Mouse (Mus musculus) embryonic facial prominence, embryonic 11.5 days (tissue): ENCODE results near the gene Gm20422. TPM values are rescaled to one million over a fixed set of nuclear protein-coding genes. Genes with fewer than 3 reads are reported as not detected.
A peak's percentile ranks its signal among the peaks of the same experiment; 100 is the strongest.
"Not testable (repeated sequence)": the region's sequence is repeated elsewhere in the genome, so short reads cannot be mapped to it uniquely, and the experiment has no call there.

Experiments used
- ATAC-seq: fragments of 200-750 bp; cut with Nextera tagmentation; replicated peaks from 2 replicates; pipeline ENCODE4 v1.8.0; 2017; ENCODE audit warnings: low read depth; ENCODE audit not compliant: insufficient number of reproducible peaks, low FRiP score, low TSS enrichment
- DNase-seq: peaks from one replicate; pipeline ENCODE4 v3.0.0-alpha.2; 2015; ENCODE audit warnings: low spot score
- H3K27ac ChIP-seq: fragments of 300-500 bp; sonication (generic); replicated peaks from 2 replicates; pipeline ENCODE4 v1.5.1; 2014; ENCODE audit warnings: mild to moderate bottlenecking, low read depth, low read length, control low read depth
- H3K27me3 ChIP-seq: fragments of 300-500 bp; sonication (generic); 2 replicates; pipeline ENCODE4 v1.6.1; 2014; ENCODE audit warnings: mild to moderate bottlenecking, low read length, moderate library complexity, mixed read lengths; ENCODE audit not compliant: control insufficient read depth, insufficient read depth
- H3K36me3 ChIP-seq: fragments of 300-500 bp; sonication (generic); replicated peaks from 2 replicates; pipeline ENCODE4 v1.6.1; 2014; ENCODE audit warnings: low read depth, mild to moderate bottlenecking, low read length, moderate library complexity, mixed read lengths; ENCODE audit not compliant: control insufficient read depth, insufficient read depth
- H3K4me1 ChIP-seq: fragments of 300-500 bp; sonication (generic); 2 replicates; pipeline ENCODE4 v1.6.1; 2014; ENCODE audit warnings: low read length, mixed read lengths; ENCODE audit not compliant: control insufficient read depth, insufficient read depth
- H3K4me2 ChIP-seq: fragments of 300-500 bp; sonication (generic); 2 replicates; pipeline ENCODE4 v1.6.1; 2014; ENCODE audit warnings: low read depth, mild to moderate bottlenecking, control low read depth, low read length, moderate library complexity
- H3K4me3 ChIP-seq: fragments of 300-500 bp; sonication (generic); 2 replicates; pipeline ENCODE4 v1.5.1; 2014; ENCODE audit warnings: low read depth, low read length, control low read depth
- H3K9ac ChIP-seq: fragments of 300-500 bp; sonication (generic); replicated peaks from 2 replicates; pipeline ENCODE4 v1.6.1; 2014; ENCODE audit warnings: mild to moderate bottlenecking, control low read depth, low read length
- H3K9me3 ChIP-seq: fragments of 300-500 bp; sonication (generic); replicated peaks from 2 replicates; pipeline ENCODE4 v1.6.1; 2016; ENCODE audit warnings: mild to moderate bottlenecking, low read length, inconsistent platforms, mixed read lengths; ENCODE audit not compliant: control insufficient read depth
- WGBS: fragments of 180-500 bp; shearing (Covaris S2); extraction: QIAGEN DNeasy Blood & Tissue Kit; methylation state at CpG from one replicate; pipeline ENCODE4 v1.1.7; 2014; 5-methylcytosine and 5-hydroxymethylcytosine counted together
- polyA plus RNA-seq: library from polyadenylated mRNA; unstranded; fragments of >200 nt; fragmentation: Nextera tagmentation; extraction: Ambion mirVana; gene quantifications from 2 replicates; pipeline ENCODE4 v1.2.1, GENCODE M21; 2014

Gm20422 gene
- polyA plus RNA-seq, 1 experiment from 2014 or later = not detected

DNA sequence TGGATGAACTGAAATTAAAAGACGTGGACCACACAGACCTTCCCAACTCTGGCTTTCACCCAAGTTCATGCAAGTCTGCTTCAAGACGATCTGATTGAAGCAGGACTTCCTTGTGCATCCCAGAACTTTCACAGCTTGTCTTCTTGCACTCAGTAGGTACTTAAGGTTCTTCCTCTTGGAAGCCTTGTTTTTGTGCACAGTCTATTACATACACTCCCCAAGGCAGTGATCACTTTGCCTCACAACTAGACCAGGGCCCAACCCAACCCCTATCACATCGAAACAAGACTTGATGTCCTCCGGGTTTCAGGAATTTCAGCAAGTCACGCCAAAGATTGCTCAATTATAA, 57.5 kb downstream of the Gm20422 start:
- ATAC-seq = peak; percentile 30
- H3K27ac ChIP-seq = no peak overlapping the region

DNA sequence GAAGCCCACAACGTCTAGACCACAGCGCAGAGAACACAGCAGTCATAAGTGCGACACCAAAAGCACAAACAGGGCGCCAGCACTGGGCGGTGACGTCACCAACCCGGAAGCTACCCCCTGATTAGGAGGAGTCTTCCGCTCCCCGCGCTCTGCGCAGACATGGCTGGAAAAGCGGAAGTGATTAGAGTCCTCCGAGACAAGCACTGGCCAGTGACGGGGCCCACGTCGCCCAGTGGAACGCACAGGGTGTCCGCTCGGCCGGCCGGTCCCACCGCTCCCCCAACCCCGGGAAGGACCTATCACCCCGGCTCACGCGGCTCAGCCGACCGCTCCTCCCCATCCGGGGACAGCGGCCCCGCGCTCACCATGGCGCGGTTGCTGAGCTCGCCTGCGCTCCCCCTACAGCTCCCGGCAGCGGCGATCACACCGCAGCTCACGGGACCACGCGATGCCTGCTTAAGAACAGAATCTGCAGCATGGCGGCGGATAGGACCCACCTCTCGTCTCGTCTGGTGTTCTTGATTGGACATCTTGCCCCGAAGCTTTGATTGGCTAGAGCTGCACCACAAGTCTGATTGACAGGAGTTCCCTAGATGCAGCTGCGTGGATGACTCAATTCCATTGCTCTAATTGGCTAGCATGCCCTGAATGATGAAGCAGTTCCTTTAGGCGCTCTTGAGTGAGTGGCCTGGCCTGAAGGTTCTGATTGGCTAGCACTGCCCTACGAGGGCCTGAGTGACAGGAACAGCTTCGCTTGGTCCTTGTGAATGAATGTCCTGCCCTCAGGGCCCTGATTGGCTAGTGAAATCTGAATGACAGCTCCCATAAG, 58.1 kb downstream of the Gm20422 start:
- Histone ChIP-seq H3K4me3 (peak overlapping the region; percentile 68), H3K4me2 (peak overlapping the region; percentile 16)
- under 1% methylated on average over 52 of the region's 52 CpGs for WGBS

More for the DNA sequence above, 57.5 kb downstream of the Gm20422 start:
- Histone ChIP-seq H3K4me2 (peak overlapping the region; percentile 41; the same call in 1 of the 2 replicates), H3K9ac (no peak overlapping the region), H3K9me3 (no peaks in the 10 kb centered on the region), H3K27me3 (no peaks in the 10 kb centered on the region), H3K4me3 (peak overlapping the region; percentile 20; the same call in 1 of the 2 replicates), H3K36me3 (no peaks in the 10 kb centered on the region), H3K4me1 (0 out of 2 replicates have a peak, but pooled peaks cover 2% of the 10 kb centered on the region)
- no peak for DNase-seq
- 51% methylated on average over 5 of the region's 5 CpGs for WGBS

GRCm38 (mm10) chr8:69715366-69715765, 59.3 kb downstream of the Gm20422 start:
- WGBS = 83% methylated on average over 6 of the region's 6 CpGs
- no peaks in the 10 kb centered on the region for H3K9me3 ChIP-seq
- ATAC-seq = no peak
- H3K9ac ChIP-seq = no peak overlapping the region; the same call in 1 of the 2 replicates
- no peaks in the 10 kb centered on the region for H3K27me3 ChIP-seq
- H3K27ac ChIP-seq = no peak overlapping the region
- no peak for DNase-seq
- H3K4me1 ChIP-seq = 0 out of 2 replicates have a peak, but pooled peaks cover 2% of the 10 kb centered on the region
- H3K4me3 ChIP-seq = no peak overlapping the region
- no peaks in the 10 kb centered on the region for H3K36me3 ChIP-seq
- H3K4me2 ChIP-seq = peak overlapping the region; percentile 29; the same call in 1 of the 2 replicates

More for the DNA sequence above, 58.1 kb downstream of the Gm20422 start:
- no peaks in the 10 kb centered on the region for H3K9me3 ChIP-seq
- no peaks in the 10 kb centered on the region for H3K36me3 ChIP-seq
- DNase-seq (peak; percentile 98), ATAC-seq (peak; percentile 99)
- H3K27me3 ChIP-seq = no peaks in the 10 kb centered on the region
- H3K27ac ChIP-seq = peak overlapping the region; percentile 96
- 0 out of 2 replicates have a peak, but pooled peaks cover 2% of the 10 kb centered on the region for H3K4me1 ChIP-seq
- peak overlapping the region; percentile 78 for H3K9ac ChIP-seq

DNA sequence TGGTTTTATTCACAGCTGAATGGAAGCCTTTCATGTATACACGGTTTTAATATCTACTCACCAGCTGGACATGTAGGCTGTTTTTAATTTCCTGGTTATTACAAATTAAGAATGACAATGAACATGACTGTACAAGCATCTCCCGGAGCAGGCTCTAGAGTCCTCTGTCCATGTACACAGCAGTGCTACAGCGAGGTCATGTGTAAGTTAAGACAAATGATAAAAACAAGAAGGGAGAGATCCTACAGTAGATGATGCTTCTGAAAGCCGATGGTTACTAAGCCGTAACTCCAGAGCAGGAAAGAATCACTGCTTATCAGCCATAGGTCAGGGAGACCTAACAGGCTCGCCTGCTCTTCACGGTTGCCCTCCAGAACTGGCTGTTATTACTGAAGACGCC, 61.2 kb downstream of the Gm20422 start:
- ATAC-seq (no peak), DNase-seq (no peak)
- Histone ChIP-seq H3K9ac (no peak overlapping the region), H3K4me2 (no peak overlapping the region), H3K4me3 (no peak overlapping the region), H3K27me3 (no peaks in the 10 kb centered on the region), H3K9me3 (no peaks in the 10 kb centered on the region), H3K27ac (no peak overlapping the region), H3K4me1 (0 out of 2 replicates have a peak, but pooled peaks cover 2% of the 10 kb centered on the region), H3K36me3 (peaks cover 8% of the 10 kb centered on the region; the same call in 1 of the 2 replicates)
- WGBS = 91% methylated on average over 8 of the region's 8 CpGs

DNA sequence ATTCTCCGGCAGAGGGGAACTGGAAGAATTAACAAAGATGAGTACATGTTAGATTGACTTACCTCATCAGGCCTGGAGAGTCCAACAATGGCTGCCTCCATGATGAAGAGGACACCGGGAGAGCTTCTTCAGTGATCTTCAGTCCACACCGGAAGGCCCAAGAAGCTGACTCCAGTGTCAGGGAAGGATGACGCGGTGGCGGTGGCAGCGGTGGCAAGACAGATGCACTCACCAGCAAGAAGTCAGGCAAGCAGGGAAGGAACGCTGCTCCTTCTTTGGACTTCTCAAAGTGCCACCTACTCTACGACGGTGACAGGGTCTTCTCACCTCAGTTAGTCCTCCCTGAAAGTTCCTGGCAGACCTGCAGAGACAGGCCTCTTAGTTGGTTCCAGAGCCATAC, 64.1 kb downstream of the Gm20422 start, which contains the start of gene Zfp869:
TSS of gene Zfp869 (minus strand) at position 101 of the 400 bp plus-strand sequence.
- peaks cover 24% of the 10 kb centered on the region for H3K36me3 ChIP-seq

DNA sequence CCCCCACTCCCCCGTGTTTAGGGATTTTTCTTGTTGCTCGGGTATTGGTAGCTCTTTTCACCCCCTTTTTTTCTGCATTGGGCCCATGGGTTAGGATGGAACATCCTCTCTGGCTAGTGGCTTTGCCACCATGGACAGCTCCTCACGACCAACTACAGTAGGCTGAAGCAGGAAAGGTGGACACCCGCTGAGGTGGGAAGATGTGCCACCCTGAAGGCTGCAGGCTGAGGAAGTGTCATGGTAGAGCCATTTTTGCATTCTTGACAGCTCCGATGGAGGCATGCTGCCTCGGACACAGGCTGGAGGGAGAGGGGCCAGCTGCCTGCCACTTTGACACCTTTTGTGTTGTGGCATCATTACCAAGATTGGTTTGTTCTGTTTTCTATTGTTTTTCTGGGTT, 72.9 kb downstream of the Gm20422 start:
- Histone ChIP-seq H3K9ac (no peak overlapping the region), H3K4me1 (no peaks in the 10 kb centered on the region), H3K9me3 (no peaks in the 10 kb centered on the region), H3K27me3 (no peaks in the 10 kb centered on the region), H3K4me3 (no peak overlapping the region), H3K27ac (no peak overlapping the region), H3K36me3 (peaks cover 14% of the 10 kb centered on the region), H3K4me2 (no peak overlapping the region)
- ATAC-seq (no peak), DNase-seq (no peak)
- WGBS = 75% methylated on average over 6 of the region's 6 CpGs

More for the DNA sequence above, 64.1 kb downstream of the Gm20422 start, which contains the start of gene Zfp869:
- H3K9me3 ChIP-seq, H3K27ac ChIP-seq, H3K27me3 ChIP-seq, H3K4me1 ChIP-seq, DNase-seq, ATAC-seq, H3K4me2 ChIP-seq, H3K4me3 ChIP-seq, H3K9ac ChIP-seq: not testable (repeated sequence)
- WGBS = 97% methylated on average over 10 of the region's 10 CpGs

Other genes with a start within 250 kb of the Gm20422 start
- 35.0 and 36.9 TPM in 2 replicates for gene Zfp868, start 149.3 kb downstream of the Gm20422 start, polyA plus RNA-seq
- gene Zfp964, start 120.4 kb downstream of the Gm20422 start, polyA plus RNA-seq = 2.0 and 2.2 TPM in 2 replicates
- 35.5 and 38.7 TPM in 2 replicates for gene Zfp869, start 64.2 kb downstream of the Gm20422 start, polyA plus RNA-seq
- gene Zfp963, start 24.9 kb downstream of the Gm20422 start, polyA plus RNA-seq = 7.6 and 7.8 TPM in 2 replicates
- 35.0 and 35.9 TPM in 2 replicates for gene Atp13a1, start 16.3 kb upstream of the Gm20422 start, polyA plus RNA-seq
- gene Zfp866, start 16.3 kb upstream of the Gm20422 start, polyA plus RNA-seq = 36.7 and 38.9 TPM in 2 replicates
- 4.4 and 4.6 TPM in 2 replicates for gene Gmip, start 33.8 kb upstream of the Gm20422 start, polyA plus RNA-seq
- 1.8 and 2.1 TPM in 2 replicates for gene Lpar2, start 47.5 kb upstream of the Gm20422 start, polyA plus RNA-seq
- gene Pbx4, start 57.6 kb upstream of the Gm20422 start, polyA plus RNA-seq = 13.8 and 14.9 TPM in 2 replicates
- gene Cilp2, start 112.8 kb upstream of the Gm20422 start, polyA plus RNA-seq = 0.32 and 0.66 TPM in 2 replicates
- gene Tssk6, start 127.3 kb upstream of the Gm20422 start, polyA plus RNA-seq = 3.2 and 3.7 TPM in 2 replicates
- 158 and 165 TPM in 2 replicates for gene Ndufa13, start 127.7 kb upstream of the Gm20422 start, polyA plus RNA-seq
- gene Yjefn3, start 127.8 kb upstream of the Gm20422 start, polyA plus RNA-seq = 3.6 TPM in 2 replicates
- 64.4 and 78.8 TPM in 2 replicates for gene Gatad2a, start 221.5 kb upstream of the Gm20422 start, polyA plus RNA-seq